Mouse (Mus musculus) heart, postnatal 0 days (tissue): Measurements from ENCODE around the gene Taf15. TPM values are rescaled to one million over a fixed set of nuclear protein-coding genes. Genes with fewer than 3 reads are reported as not detected.

Experiments used
- ATAC-seq: fragments of 200-750 bp; cut with Nextera tagmentation; 2 replicates; pipeline ENCODE4 v1.8.0; 2017; ENCODE audit warnings: low read depth, moderate number of reproducible peaks, moderate library complexity; ENCODE audit not compliant: insufficient read depth
- DNase-seq: peaks from one replicate; pipeline ENCODE4 v3.0.0-alpha.2; 2016; ENCODE audit warnings: low spot score
- H3K27ac ChIP-seq: fragments of 300-500 bp; sonication (generic); 2 replicates; pipeline ENCODE4 v1.5.1; 2014; ENCODE audit warnings: low read depth, mild to moderate bottlenecking
- H3K27me3 ChIP-seq: fragments of 300-500 bp; sonication (generic); 2 replicates; pipeline ENCODE4 v1.6.1; 2014; ENCODE audit warnings: low read length, mixed read lengths; ENCODE audit not compliant: control insufficient read depth, insufficient read depth
- H3K36me3 ChIP-seq: fragments of 300-500 bp; sonication (generic); replicated peaks from 2 replicates; pipeline ENCODE4 v1.6.1; 2014; ENCODE audit warnings: low read length, mixed read lengths; ENCODE audit not compliant: control insufficient read depth, insufficient read depth
- H3K4me1 ChIP-seq: fragments of 300-500 bp; sonication (generic); 2 replicates; pipeline ENCODE4 v1.6.1; 2014; ENCODE audit warnings: antibody characterized with exemption; ENCODE audit not compliant: control insufficient read depth, insufficient read depth
- H3K4me2 ChIP-seq: fragments of 300-500 bp; sonication (generic); 2 replicates; pipeline ENCODE4 v1.6.1; 2014; ENCODE audit warnings: low read depth, mild to moderate bottlenecking, low read length, moderate library complexity
- H3K4me3 ChIP-seq: fragments of 300-500 bp; sonication (generic); 2 replicates; pipeline ENCODE4 v1.5.1; 2014; ENCODE audit warnings: low read depth, low read length
- H3K9ac ChIP-seq: fragments of 300-500 bp; sonication (generic); replicated peaks from 2 replicates; pipeline ENCODE4 v1.6.1; 2014; ENCODE audit warnings: low read depth, low read length, mixed read lengths
- H3K9me3 ChIP-seq: fragments of 300-500 bp; sonication (generic); replicated peaks from 2 replicates; pipeline ENCODE4 v1.6.1; 2016; ENCODE audit warnings: low read length; ENCODE audit not compliant: control insufficient read depth
- CTCF ChIP-seq: IDR thresholded peaks from 2 replicates; pipeline ENCODE4 v1.5.1; 2016; ENCODE audit warnings: antibody characterized with exemption, control low read depth, low read depth
- EP300 ChIP-seq: IDR thresholded peaks from 2 replicates; pipeline ENCODE4 v1.6.1; 2016; ENCODE audit warnings: antibody characterized with exemption, low read depth
- WGBS: fragments of 180-500 bp; shearing (Covaris S2); extraction: QIAGEN DNeasy Blood & Tissue Kit; methylation state at CpG from one replicate; pipeline ENCODE4 v1.1.7; 2014; 5-methylcytosine and 5-hydroxymethylcytosine counted together
- polyA plus RNA-seq: library from polyadenylated mRNA; unstranded; fragments of >200 nt; fragmentation: Nextera tagmentation; extraction: Ambion mirVana; gene quantifications from 2 replicates; pipeline ENCODE4 v1.2.1, GENCODE M21; 2015
- total RNA-seq: library from RNA; depleted of rRNA; stranded (reverse); fragments of >200 nt; gene quantifications from 2 replicates; pipeline ENCODE4 v1.2.3, GENCODE M21; 2014; ENCODE audit warnings: low replicate concordance

Taf15 gene
- total and polyA plus RNA-seq, 2 experiments from 2014 or later = 1.6 to 4.2 TPM

DNA sequence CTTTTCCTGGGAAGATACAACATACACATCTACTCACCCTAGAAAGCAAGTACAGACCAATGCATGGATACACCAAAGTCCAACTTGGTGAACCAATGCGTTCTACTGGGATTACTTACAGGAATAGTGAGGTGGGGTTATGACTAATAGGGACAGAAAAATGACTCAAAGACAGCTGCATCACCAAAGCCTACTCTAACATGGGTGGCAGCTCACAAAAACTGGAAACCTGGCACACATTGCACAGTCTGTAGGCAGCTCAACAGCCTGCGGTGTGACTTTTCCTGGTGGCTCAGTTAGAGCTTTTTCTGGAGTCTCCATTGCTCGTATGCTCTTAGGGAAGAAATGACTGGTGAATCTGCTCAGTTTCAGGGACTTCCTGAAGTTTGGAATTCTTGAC is 4.1 kb upstream of the Taf15 start:
- Histone ChIP-seq H3K36me3 (no peaks in the 10 kb centered on the region), H3K4me3 (no peak overlapping the region), H3K9ac (no peak overlapping the region), H3K27me3 (peaks cover 19% of the 10 kb centered on the region), H3K9me3 (no peaks in the 10 kb centered on the region), H3K27ac (no peak overlapping the region), H3K4me2 (no peak overlapping the region), H3K4me1 (peaks cover 22% of the 10 kb centered on the region)
- ATAC-seq (no peak), DNase-seq (no peak)
- TF ChIP-seq EP300 (no peak), CTCF (no peak)
- WGBS = 94% methylated on average over 3 of the region's 3 CpGs

DNA sequence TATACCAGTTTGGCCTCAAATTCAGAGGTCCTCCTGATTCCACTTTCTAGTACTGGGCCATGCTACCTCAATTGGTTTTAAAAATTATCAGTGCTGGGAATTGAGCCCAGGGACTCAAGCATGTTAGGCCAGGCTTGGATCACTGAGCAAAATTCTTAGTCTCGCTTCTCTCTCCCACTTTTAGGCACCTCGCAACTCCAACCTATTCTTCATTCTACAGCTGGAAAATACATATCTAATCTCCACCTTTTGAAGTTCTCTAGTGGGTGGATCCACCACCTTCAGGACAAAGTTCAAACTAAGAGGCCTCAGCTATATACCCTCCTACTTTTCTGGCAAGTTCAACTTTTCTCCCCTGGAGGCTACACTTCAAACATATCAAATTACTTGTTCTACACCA is 1.1 kb upstream of the Taf15 start:
- Histone ChIP-seq H3K9me3 (no peaks in the 10 kb centered on the region), H3K36me3 (0 out of 2 replicates have a peak, but pooled peaks cover 3% of the 10 kb centered on the region), H3K27me3 (peaks cover 7% of the 10 kb centered on the region; the same call in 1 of the 2 replicates), H3K27ac (no peak overlapping the region), H3K4me1 (peaks cover 15% of the 10 kb centered on the region), H3K9ac (no peak overlapping the region), H3K4me3 (no peak overlapping the region), H3K4me2 (peak overlapping the region; percentile 98; the same call in 1 of the 2 replicates)
- WGBS = 81% methylated on average over 2 of the region's 2 CpGs
- DNase-seq (no peak), ATAC-seq (no peak)
- TF ChIP-seq CTCF (no peak), EP300 (no peak)

GRCm38 (mm10) chr11:83473235-83474016 is 540 bp downstream of the Taf15 start:
- peak; percentile 46 for DNase-seq
- WGBS = under 1% methylated on average over 40 of the region's 52 CpGs

DNA sequence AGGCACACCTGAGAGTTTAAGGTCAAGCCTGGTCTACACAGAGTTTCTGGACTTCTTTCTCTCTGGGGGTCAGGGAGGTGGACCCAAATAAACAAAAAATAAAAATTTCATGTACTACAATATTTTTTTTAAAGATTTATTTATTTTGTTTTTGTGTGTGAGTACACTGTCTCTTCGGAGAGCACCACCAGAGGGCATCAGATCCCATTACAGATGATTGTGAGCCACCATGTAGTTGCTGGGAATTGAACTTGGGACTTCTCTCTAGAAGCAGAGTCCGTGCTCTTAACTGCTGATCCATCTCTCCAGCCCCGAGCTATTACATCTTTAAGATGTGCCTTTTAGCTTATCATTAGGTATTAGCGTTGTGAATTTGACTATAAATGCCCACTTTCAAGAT is 18.6 kb downstream of the Taf15 start:
- Histone ChIP-seq H3K4me3 (no peak overlapping the region), H3K27ac (no peak overlapping the region), H3K4me2 (no peak overlapping the region), H3K27me3 (no peaks in the 10 kb centered on the region), H3K9me3 (no peaks in the 10 kb centered on the region), H3K4me1 (no peaks in the 10 kb centered on the region), H3K9ac (no peak overlapping the region), H3K36me3 (peaks cover 26% of the 10 kb centered on the region)
- no peak for DNase-seq
- ATAC-seq = no peak
- WGBS = 77% methylated on average over 4 of the region's 4 CpGs
- TF ChIP-seq EP300 = no peak
- no peak for TF ChIP-seq CTCF

More at GRCm38 (mm10) chr11:83473235-83474016, 540 bp downstream of the Taf15 start:
- H3K9me3 ChIP-seq = no peaks in the 10 kb centered on the region
- 0 out of 2 replicates have a peak, but pooled peaks cover 12% of the 10 kb centered on the region for H3K36me3 ChIP-seq
- H3K4me1 ChIP-seq = peaks cover 10% of the 10 kb centered on the region
- H3K9ac ChIP-seq = peak overlapping the region; percentile 95
- H3K4me3 ChIP-seq = peak overlapping the region; percentile 99
- TF ChIP-seq EP300 (no peak), CTCF (no peak)
- H3K27me3 ChIP-seq = peaks cover 7% of the 10 kb centered on the region; the same call in 1 of the 2 replicates
- H3K27ac ChIP-seq = peak overlapping the region; percentile 97
- peak; percentile 84 for ATAC-seq
- H3K4me2 ChIP-seq = peak overlapping the region; percentile 98

DNA sequence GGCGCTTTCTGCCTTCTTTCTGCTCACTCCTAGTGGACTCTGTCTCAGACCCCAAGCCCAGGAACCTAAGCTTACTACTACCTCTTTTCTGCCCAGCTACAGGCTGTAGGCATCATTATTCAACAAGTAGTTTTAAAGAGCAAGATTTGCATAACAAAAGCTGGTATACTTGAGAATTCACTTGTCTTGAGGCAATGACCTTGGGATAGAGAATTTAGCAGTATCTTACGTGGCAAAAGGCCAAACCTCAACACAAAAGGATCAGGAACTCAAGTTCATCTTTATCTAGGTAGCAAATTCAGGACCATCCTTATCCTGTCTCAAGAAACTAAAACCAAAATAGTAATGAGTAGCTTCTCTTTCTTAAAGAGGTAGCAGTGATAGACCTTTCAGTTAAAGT is 22.7 kb downstream of the Taf15 start:
- TF ChIP-seq EP300 (no peak), CTCF (no peak)
- ATAC-seq = no peak
- no peak overlapping the region for H3K27ac ChIP-seq
- H3K4me2 ChIP-seq = no peak overlapping the region
- no peaks in the 10 kb centered on the region for H3K9me3 ChIP-seq
- H3K4me1 ChIP-seq = no peaks in the 10 kb centered on the region
- no peaks in the 10 kb centered on the region for H3K27me3 ChIP-seq
- peaks cover 14% of the 10 kb centered on the region for H3K36me3 ChIP-seq
- no peak overlapping the region for H3K4me3 ChIP-seq
- 81% methylated on average over 2 of the region's 2 CpGs for WGBS
- H3K9ac ChIP-seq = no peak overlapping the region
- no peak for DNase-seq

DNA sequence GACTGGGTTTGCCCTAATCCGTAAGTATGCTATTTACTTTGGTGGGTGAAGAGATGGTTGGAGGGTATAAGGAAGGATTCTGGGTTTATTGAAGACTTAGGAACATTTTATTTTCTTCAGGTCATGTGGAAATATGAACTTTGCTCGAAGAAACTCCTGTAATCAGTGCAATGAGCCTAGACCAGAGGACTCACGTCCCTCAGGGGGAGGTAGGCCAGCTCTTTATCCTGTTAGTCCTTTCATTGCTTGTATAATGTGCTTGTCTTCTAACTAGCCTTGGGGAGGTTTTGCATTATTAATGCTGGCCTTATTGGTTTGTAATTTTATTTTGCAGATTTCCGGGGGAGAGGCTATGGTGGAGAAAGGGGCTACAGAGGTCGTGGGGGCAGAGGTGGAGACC is 31.4 kb downstream of the Taf15 start:
- Histone ChIP-seq H3K4me3 (no peak overlapping the region), H3K9ac (no peak overlapping the region), H3K27ac (no peak overlapping the region), H3K36me3 (peaks cover 49% of the 10 kb centered on the region), H3K4me2 (no peak overlapping the region), H3K9me3 (no peaks in the 10 kb centered on the region), H3K4me1 (peaks cover 6% of the 10 kb centered on the region; the same call in 1 of the 2 replicates), H3K27me3 (no peaks in the 10 kb centered on the region)
- WGBS = 95% methylated on average over 5 of the region's 5 CpGs
- ATAC-seq (no peak), DNase-seq (no peak)
- TF ChIP-seq EP300 = no peak
- no peak for TF ChIP-seq CTCF
